In genomic region chr8:126481494-126482347, GRCm38 (mm10) we compare ENCODE assay signal across 8 mouse cellular contexts. TPM values are rescaled to one million over a fixed set of nuclear protein-coding genes. Genes with fewer than 3 reads are reported as not detected.
A peak's percentile ranks its signal among the peaks of the same experiment; 100 is the strongest.
DNase-seq lines count a peak whose midpoint lies in the region; ATAC-seq and TF ChIP-seq lines count a peak whose summit lies in the region.

No protein-coding gene starts in this region.

- H3K36me3 ChIP-seq in forebrain, embryonic 15.5 days, result no peaks in the 10 kb centered on the region

- no peak overlapping the region for H3K4me3 ChIP-seq in cerebellum, adult 2 months (replicated peaks; ENCODE audit: insufficient read depth, low read depth, low read length)
- H3K4me3 ChIP-seq in forebrain, embryonic 15.5 days, result no peak overlapping the region

- H3K27me3 ChIP-seq in cerebellum, adult 2 months (ENCODE audit: control insufficient read depth, insufficient read depth, low read length), result no peaks in the 10 kb centered on the region
- H3K27me3 ChIP-seq in forebrain, embryonic 15.5 days, result no peaks in the 10 kb centered on the region

- 40% methylated on average over 8 of the region's 8 CpGs for WGBS in cerebellum, adult 2 months
- WGBS in forebrain, embryonic 15.5 days, result 40% methylated on average over 8 of the region's 8 CpGs

- H3K9me3 ChIP-seq in forebrain, embryonic 15.5 days, result no peaks in the 10 kb centered on the region

- no peak overlapping the region for H3K27ac ChIP-seq in cerebellum, adult 2 months (ENCODE audit: insufficient read depth, low read length)
- no peak overlapping the region for H3K27ac ChIP-seq in forebrain, embryonic 15.5 days (replicated peaks)

- no peak overlapping the region for H3K9ac ChIP-seq in forebrain, embryonic 15.5 days (replicated peaks)

- no peak for TF ChIP-seq POLR2A in cerebellum, adult 2 months (IDR thresholded peaks at IDR 0.05; ENCODE audit: borderline replicate concordance, insufficient read depth, low read length)

- H3K4me2 ChIP-seq in forebrain, embryonic 15.5 days (replicated peaks), result no peak overlapping the region

- H3K4me1 ChIP-seq in cerebellum, adult 2 months (ENCODE audit: control insufficient read depth, insufficient read depth, low read length), result peaks cover 3% of the 10 kb centered on the region; the same call in 1 of the 2 replicates
- peaks cover 3% of the 10 kb centered on the region; the same call in 1 of the 2 replicates for H3K4me1 ChIP-seq in forebrain, embryonic 15.5 days

- DNase-seq in urinary bladder, postnatal 36 days (ENCODE audit: low spot score in 2 of 2), result peak; percentile 26 to 45
- DNase-seq in urinary bladder, adult 2 months (ENCODE audit: low spot score), result no peak
- DNase-seq in cerebellum, adult 2 months, result peak; percentile 60 to 61
- peak; percentile 68 for DNase-seq in kidney, adult 18-20 months
- peak; percentile 42 for DNase-seq in liver
- peak; percentile 80 for DNase-seq in naive thymus-derived CD4-positive, alpha-beta T cell, adult 2 months (ENCODE audit: low read depth)
- DNase-seq in spleen, postnatal 4 days (ENCODE audit: low spot score in 2 of 2), result no peak

- peak; percentile 55 for ATAC-seq in forebrain, embryonic 15.5 days (replicated peaks)

- peak; percentile 60; the same call in 1 of the 2 replicates for TF ChIP-seq CTCF in cerebellum, adult 2 months (IDR thresholded peaks at IDR 0.05; ENCODE audit: borderline replicate concordance, insufficient read depth, low read depth, low read length)

RNA-seq across cellular contexts. Expression of gene Tarbp1, which starts 6.9 kb away (rescaled TPM):
- 3.5 and 3.9 TPM in 2 replicates for polyA plus RNA-seq in urinary bladder, adult 2 months (2012; rRNA removed)
- polyA plus RNA-seq in cerebellum, adult 2 months (2012; rRNA removed), result 7.1 and 8.2 TPM in 2 replicates
- polyA plus RNA-seq in forebrain, embryonic 15.5 days (2015; fragmentation: Nextera tagmentation; extraction: Ambion mirVana), result 1.6 and 1.9 TPM in 2 replicates

RNA-seq across cellular contexts. Expression of gene Coa6, which starts 59.4 kb away (rescaled TPM):
- 32.0 and 38.1 TPM in 2 replicates for polyA plus RNA-seq in urinary bladder, adult 2 months (2012; rRNA removed)
- polyA plus RNA-seq in cerebellum, adult 2 months (2012; rRNA removed), result 45.2 and 51.1 TPM in 2 replicates
- polyA plus RNA-seq in forebrain, embryonic 15.5 days (2015; fragmentation: Nextera tagmentation; extraction: Ambion mirVana), result 42.0 and 47.6 TPM in 2 replicates

Comparison
In these comparisons a context has a peak if more than half of its experiments do, and no peak if none do; other contexts are left out.
1. DNase-seq: peak in urinary bladder, postnatal 36 days (2 of 2), cerebellum, adult 2 months (2 of 2), kidney, adult 18-20 months (single experiment), liver (single experiment) and naive thymus-derived CD4-positive, alpha-beta T cell, adult 2 months (single experiment); none in urinary bladder, adult 2 months (single experiment) and spleen, postnatal 4 days (0 of 2).